Mouse (Mus musculus) kidney, adult 2 months (tissue): ENCODE results near the gene Acot7. TPM values are rescaled to one million over a fixed set of nuclear protein-coding genes. Genes with fewer than 3 reads are reported as not detected.

Source experiments
- DNase-seq: peaks from one replicate; pipeline ENCODE4 v3.0.0; 2021
- H3K27ac ChIP-seq: fragments of 200-500 bp; 2 replicates; pipeline ENCODE4 v1.5.1; 2012; ENCODE audit warnings: low read depth, low read length, control low read depth, inconsistent platforms; ENCODE audit not compliant: insufficient read depth
- H3K27me3 ChIP-seq: fragments of 200-500 bp; replicated peaks from 2 replicates; pipeline ENCODE4 v1.6.1; 2012; ENCODE audit warnings: mild to moderate bottlenecking, moderate library complexity, low read length, inconsistent platforms; ENCODE audit not compliant: control insufficient read depth, insufficient read depth
- H3K36me3 ChIP-seq: fragments of 200-500 bp; 2 replicates; pipeline ENCODE4 v1.6.1; 2012; ENCODE audit warnings: mild to moderate bottlenecking, moderate library complexity, low read length, inconsistent platforms; ENCODE audit not compliant: control insufficient read depth, insufficient read depth
- H3K4me1 ChIP-seq: fragments of 200-500 bp; 2 replicates; pipeline ENCODE4 v1.6.1; 2011; ENCODE audit warnings: low read length; ENCODE audit not compliant: control insufficient read depth, insufficient read depth
- H3K4me3 ChIP-seq: fragments of 200-500 bp; 2 replicates; pipeline ENCODE4 v1.5.1; 2011; ENCODE audit warnings: mild to moderate bottlenecking, low read depth, low read length, control low read depth; ENCODE audit not compliant: insufficient read depth
- CTCF ChIP-seq: fragments of 200-500 bp; conservative IDR thresholded peaks from 2 replicates; pipeline ENCODE4 v1.5.1; 2011; ENCODE audit warnings: low read depth, mild to moderate bottlenecking, control low read depth, low read length, moderate library complexity, mixed read lengths; ENCODE audit not compliant: insufficient read depth, insufficient read length
- POLR2A ChIP-seq: fragments of 200-500 bp; IDR thresholded peaks from one replicate; pipeline ENCODE4 v1.6.1; 2011; ENCODE audit warnings: low read depth, low read length, control low read depth
- WGBS: fragments of 180-500 bp; shearing (Covaris S2); methylation state at CpG from one replicate; pipeline ENCODE4 v1.1.7; 2018; 5-methylcytosine and 5-hydroxymethylcytosine counted together
- polyA plus RNA-seq: library from polyadenylated mRNA; depleted of rRNA; stranded (reverse); fragments of >200 nt; gene quantifications from 2 replicates; pipeline ENCODE4 v1.2.3, GENCODE M21; 2012

Acot7 gene
- polyA plus RNA-seq, 1 experiment, result 80.2 TPM

DNA sequence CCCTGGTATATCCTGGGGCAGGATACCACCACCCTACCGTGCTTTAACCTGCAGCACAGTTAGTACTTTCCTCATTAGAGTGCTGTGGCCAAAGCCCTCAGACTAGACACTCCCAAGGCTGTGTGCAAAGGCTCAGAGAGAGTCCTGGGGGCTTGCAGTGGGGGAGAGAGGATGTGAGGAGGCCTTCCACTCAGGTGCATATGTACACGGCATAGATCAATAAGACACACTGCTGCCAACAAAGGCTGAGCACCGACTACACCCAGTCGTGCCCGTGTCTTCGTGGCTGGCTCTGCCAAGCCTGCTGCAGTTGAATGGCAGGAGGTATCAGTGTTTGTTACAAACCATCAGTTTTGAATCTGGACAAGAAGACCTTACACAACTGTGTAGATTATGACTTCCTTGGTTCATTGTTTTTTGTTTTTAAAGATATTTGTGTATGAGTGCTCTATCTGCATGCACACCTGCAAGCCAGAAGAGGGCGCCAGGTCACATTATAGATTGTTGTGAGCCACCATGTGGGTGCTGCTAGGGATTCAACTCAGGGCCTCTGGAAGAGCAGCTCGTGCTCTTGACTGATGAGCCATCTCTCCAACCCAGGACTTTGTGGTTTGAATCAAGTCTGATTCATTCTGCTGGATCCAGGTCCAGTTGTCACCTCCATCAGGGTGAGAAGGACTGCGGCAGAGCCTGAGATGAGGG, 87.1 kb downstream of the Acot7 start:
- H3K27me3 ChIP-seq, result no peaks in the 10 kb centered on the region
- no peak overlapping the region for H3K4me3 ChIP-seq
- DNase-seq, result no peak
- TF ChIP-seq CTCF (peak; percentile 31; the same call in 1 of the 2 replicates), POLR2A (no peak)
- no peaks in the 10 kb centered on the region for H3K36me3 ChIP-seq
- peaks cover 9% of the 10 kb centered on the region for H3K4me1 ChIP-seq
- no peak overlapping the region for H3K27ac ChIP-seq
- WGBS, result 94% methylated on average over 9 of the region's 9 CpGs

DNA sequence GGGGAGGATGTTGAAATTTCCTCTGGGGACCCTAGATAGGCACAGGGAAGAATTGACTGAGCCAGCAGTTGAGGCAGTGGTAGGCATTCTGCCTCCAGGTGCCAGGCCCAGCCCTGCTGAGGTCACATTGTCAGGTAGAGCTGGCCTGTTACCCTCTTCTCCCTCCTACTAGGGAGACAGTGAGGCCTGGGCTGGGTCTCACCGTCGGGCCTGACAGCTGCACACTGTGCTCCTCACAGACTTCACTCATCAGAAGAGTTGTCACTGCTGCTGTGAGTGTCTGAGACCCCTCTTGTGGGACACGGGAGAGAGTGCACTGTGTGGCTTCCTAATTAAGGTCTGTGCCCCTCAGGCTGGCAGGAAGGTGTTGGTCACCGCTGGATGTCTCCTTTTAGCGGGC, 87.9 kb downstream of the Acot7 start:
- no peak for DNase-seq
- WGBS, result 73% methylated on average over 5 of the region's 5 CpGs

DNA sequence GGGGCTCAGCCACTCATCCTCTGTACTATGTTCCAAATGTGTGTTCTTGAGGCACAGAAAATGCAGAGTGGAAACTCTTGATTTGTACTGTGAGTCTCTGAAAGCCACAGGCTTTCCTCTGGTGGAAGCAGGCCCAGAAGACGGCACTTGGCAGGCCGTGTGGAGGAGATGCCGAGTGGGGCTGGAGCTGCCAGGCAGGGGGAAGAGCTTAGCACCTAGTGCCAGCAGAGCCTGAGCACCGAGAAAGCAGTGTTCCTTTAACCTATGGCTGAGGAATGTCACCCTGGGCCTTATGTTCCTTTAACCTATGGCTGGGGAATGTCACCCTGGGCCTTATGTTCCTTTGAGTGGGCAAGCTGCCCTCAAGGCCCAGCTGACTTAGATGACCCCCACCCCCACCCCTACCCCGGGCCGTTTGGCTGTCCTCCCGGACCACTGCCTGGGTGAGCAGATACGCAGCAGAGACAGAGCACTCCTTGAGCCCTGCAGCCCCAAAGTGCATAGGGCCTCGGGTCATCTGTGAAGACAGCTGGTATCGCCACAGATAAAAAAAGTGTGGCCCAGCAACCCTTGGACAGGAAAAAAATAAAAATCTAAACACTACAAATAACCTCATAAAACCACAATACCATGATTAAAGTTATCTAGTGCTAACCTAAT, 88.4 kb downstream of the Acot7 start:
- DNase-seq, result no peak
- Histone ChIP-seq H3K36me3 (no peaks in the 10 kb centered on the region), H3K27ac (no peak overlapping the region), H3K4me3 (no peak overlapping the region), H3K4me1 (peaks cover 9% of the 10 kb centered on the region), H3K27me3 (no peaks in the 10 kb centered on the region)
- WGBS, result 61% methylated on average over 10 of the region's 10 CpGs
- TF ChIP-seq POLR2A (no peak), CTCF (no peak)

More for the DNA sequence above, 87.9 kb downstream of the Acot7 start:
- Histone ChIP-seq H3K4me1 (peaks cover 9% of the 10 kb centered on the region), H3K36me3 (no peaks in the 10 kb centered on the region), H3K27me3 (no peaks in the 10 kb centered on the region), H3K4me3 (no peak overlapping the region), H3K27ac (no peak overlapping the region)
- TF ChIP-seq CTCF (no peak), POLR2A (no peak)

DNA sequence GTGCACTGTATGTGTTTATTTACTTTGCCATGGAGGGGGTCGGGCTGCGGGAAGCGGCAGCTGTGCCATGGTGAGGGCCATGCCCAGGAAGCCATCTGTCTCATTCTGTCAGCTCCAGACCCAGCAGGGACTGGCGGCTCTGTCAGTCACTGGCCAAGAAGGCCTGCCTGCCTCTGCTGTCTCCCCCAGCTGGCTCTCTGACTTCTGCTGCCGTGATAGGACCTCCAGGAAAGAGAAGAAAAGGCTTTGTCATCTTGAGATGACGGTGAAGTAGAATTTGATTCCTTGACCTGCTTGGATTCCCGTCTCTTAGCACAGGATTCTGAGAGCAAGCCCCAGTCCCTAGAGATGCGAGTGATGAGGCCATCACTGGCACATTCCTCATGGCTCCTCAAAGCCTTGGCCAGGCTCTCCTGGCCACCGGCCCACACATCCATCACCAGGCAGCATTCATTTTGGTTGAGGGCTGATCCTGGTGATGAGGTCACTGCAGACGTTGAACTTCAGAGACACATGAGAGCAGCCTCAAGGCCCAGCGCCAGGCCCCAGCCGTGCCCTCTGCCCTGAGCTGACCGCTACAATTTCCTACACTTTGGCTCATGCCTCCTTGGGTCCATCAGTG, 89.9 kb downstream of the Acot7 start:
- H3K27ac ChIP-seq, result no peak overlapping the region
- no peak for TF ChIP-seq CTCF
- H3K27me3 ChIP-seq, result no peaks in the 10 kb centered on the region
- peaks cover 9% of the 10 kb centered on the region for H3K4me1 ChIP-seq
- 73% methylated on average over 13 of the region's 13 CpGs for WGBS
- no peak overlapping the region for H3K4me3 ChIP-seq
- no peaks in the 10 kb centered on the region for H3K36me3 ChIP-seq
- no peak for DNase-seq

DNA sequence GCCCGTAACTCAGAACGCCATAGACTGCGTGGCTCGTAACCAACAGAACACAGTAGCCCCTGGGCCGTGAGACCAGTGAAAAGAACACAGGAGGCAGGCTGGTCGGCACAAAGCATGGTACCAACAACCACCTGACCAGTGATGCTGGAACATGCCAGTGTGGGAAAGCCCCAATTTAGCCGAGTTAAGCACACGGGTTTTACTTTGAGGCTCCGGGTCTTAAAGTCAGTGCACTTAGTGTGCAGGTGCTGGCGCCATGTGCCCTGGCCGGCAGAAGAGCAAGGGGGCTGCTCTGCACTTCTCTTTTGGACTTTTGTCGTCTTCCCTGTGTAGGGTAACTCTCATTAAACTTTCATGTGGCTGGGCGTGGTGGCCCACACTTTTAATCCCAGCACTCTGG, 92.0 kb downstream of the Acot7 start:
- no peak overlapping the region for H3K4me3 ChIP-seq
- no peak for DNase-seq
- no peak for TF ChIP-seq POLR2A
- TF ChIP-seq CTCF, result no peak
- H3K27ac ChIP-seq, result no peak overlapping the region
- no peaks in the 10 kb centered on the region for H3K36me3 ChIP-seq
- H3K27me3 ChIP-seq, result no peaks in the 10 kb centered on the region; the same call in 1 of the 2 replicates
- H3K4me1 ChIP-seq, result no peaks in the 10 kb centered on the region
- 89% methylated on average over 13 of the region's 13 CpGs for WGBS

DNA sequence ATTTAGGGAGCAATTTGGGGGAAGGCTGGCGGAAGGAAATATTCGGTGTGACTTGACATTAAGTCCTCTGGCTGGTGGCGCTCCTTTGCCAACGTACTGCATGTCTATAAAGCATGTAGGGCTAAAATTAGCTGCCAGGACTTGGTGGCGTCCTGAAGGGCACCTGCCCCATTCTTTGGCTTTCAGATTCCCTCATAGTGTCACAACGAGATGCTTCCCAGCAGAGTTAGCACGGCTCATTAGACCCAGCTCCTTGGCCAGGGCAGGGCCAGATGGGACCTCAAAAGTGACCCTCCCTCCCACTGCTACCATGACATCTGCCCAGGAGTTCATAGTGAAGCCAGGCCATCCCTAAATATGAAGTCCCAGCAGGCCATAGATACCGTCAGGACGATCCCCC, 92.7 kb downstream of the Acot7 start:
- no peak overlapping the region for H3K27ac ChIP-seq
- no peaks in the 10 kb centered on the region for H3K4me1 ChIP-seq
- TF ChIP-seq CTCF, result no peak
- no peak for TF ChIP-seq POLR2A
- WGBS, result 78% methylated on average over 9 of the region's 9 CpGs
- H3K36me3 ChIP-seq, result no peaks in the 10 kb centered on the region
- no peaks in the 10 kb centered on the region; the same call in 1 of the 2 replicates for H3K27me3 ChIP-seq
- DNase-seq, result no peak
- H3K4me3 ChIP-seq, result no peak overlapping the region

DNA sequence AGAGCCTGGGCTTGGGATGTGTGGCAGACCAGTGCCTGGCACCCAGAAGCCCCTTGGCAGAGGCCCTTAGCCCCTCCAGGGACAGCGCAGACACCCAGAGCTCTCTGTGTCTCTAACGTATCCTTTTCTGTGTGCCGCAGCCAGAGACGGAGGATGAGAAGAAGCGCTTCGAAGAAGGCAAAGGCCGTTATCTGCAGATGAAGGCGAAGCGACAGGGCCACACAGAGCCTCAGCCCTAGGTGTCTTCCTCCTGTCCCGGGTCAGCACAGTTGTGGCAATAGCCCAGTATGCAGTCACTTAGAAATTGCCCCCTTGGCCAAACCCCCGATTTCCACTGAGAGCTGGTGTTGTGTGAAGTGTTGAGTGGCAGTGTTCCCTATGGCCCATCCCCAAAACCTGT, 93.4 kb downstream of the Acot7 start:
- Histone ChIP-seq H3K36me3 (no peaks in the 10 kb centered on the region), H3K27ac (no peak overlapping the region), H3K27me3 (no peaks in the 10 kb centered on the region; the same call in 1 of the 2 replicates), H3K4me1 (no peaks in the 10 kb centered on the region), H3K4me3 (no peak overlapping the region)
- 97% methylated on average over 11 of the region's 11 CpGs for WGBS
- TF ChIP-seq POLR2A (no peak), CTCF (no peak)
- no peak for DNase-seq
